Mouse (Mus musculus): ENCODE results near the gene Muc5b. TPM values are rescaled to one million over a fixed set of nuclear protein-coding genes. Genes with fewer than 3 reads are reported as not detected.

Gene Muc5b
- total and polyA plus RNA-seq, 2 experiments: not detected

GRCm38 (mm10) chr7:141902791-141903190 is 63.9 kb downstream of the Muc5b start:
- no peak for DNase-seq (ENCODE audit: extremely low read depth, low read depth, low spot score)
- no peaks in the 10 kb centered on the region for H3K36me3 ChIP-seq (ENCODE audit: control insufficient read depth, insufficient read depth, low read length)
- peak overlapping the region; percentile 20 for H3K27ac ChIP-seq (replicated peaks; ENCODE audit: insufficient read depth, low read depth, low read length)
- peak overlapping the region; percentile 44; the same call in 1 of the 2 replicates for H3K4me3 ChIP-seq (ENCODE audit: insufficient read depth, low read depth, low read length)
- peaks cover 28% of the 10 kb centered on the region; the same call in 1 of the 2 replicates for H3K79me2 ChIP-seq (ENCODE audit: control insufficient read depth, insufficient read depth, low read length)
- TF ChIP-seq CTCF (IDR thresholded peaks at IDR 0.05; ENCODE audit: low read depth, low read length) (no peak), POLR2A (IDR thresholded peaks at IDR 0.05; ENCODE audit: extremely low read depth, insufficient read depth, low read length) (no peak)
- 71% methylated on average over 4 of the region's 4 CpGs for WGBS
- H3K4me1 ChIP-seq (ENCODE audit: control insufficient read depth, insufficient read depth, low read length): peaks cover 18% of the 10 kb centered on the region
- peak overlapping the region; percentile 65 for H3K9ac ChIP-seq (ENCODE audit: low read depth, low read length)
- no peaks in the 10 kb centered on the region for H3K27me3 ChIP-seq (ENCODE audit: control insufficient read depth, insufficient read depth, low read length)

DNA sequence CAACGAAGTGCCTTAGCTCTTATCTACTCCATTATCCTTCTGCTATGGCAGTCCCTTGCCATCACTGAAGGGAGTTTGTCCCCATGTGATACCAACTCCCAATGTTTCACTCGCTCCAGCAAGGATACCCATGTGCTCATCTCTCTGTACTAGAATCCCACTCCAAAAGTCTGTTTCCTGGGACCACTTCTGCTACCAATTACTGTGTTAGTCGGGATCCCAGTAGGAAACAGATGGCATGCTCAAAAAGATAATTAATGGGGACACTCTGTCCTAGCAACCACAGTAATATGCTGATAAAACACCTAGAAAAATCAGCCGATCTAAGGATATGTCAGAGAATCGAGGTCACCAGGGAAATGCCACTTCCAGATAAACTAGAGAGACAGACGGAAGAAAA is 69.7 kb downstream of the Muc5b start:
- Histone ChIP-seq H3K27me3 (ENCODE audit: control insufficient read depth, insufficient read depth, low read length) (peaks cover 6% of the 10 kb centered on the region; the same call in 1 of the 2 replicates), H3K27ac (replicated peaks; ENCODE audit: insufficient read depth, low read depth, low read length) (no peak overlapping the region), H3K79me2 (ENCODE audit: control insufficient read depth, insufficient read depth, low read length) (no peaks in the 10 kb centered on the region), H3K36me3 (ENCODE audit: control insufficient read depth, insufficient read depth, low read length) (no peaks in the 10 kb centered on the region), H3K4me3 (ENCODE audit: insufficient read depth, low read depth, low read length) (no peak overlapping the region), H3K4me1 (ENCODE audit: control insufficient read depth, insufficient read depth, low read length) (no peaks in the 10 kb centered on the region), H3K9ac (ENCODE audit: low read depth, low read length) (no peak overlapping the region)
- TF ChIP-seq CTCF (IDR thresholded peaks at IDR 0.05; ENCODE audit: low read depth, low read length) (no peak), POLR2A (IDR thresholded peaks at IDR 0.05; ENCODE audit: extremely low read depth, insufficient read depth, low read length) (no peak)
- DNase-seq (ENCODE audit: extremely low read depth, low read depth, low spot score): no peak
- 76% methylated on average over 6 of the region's 6 CpGs for WGBS

DNA sequence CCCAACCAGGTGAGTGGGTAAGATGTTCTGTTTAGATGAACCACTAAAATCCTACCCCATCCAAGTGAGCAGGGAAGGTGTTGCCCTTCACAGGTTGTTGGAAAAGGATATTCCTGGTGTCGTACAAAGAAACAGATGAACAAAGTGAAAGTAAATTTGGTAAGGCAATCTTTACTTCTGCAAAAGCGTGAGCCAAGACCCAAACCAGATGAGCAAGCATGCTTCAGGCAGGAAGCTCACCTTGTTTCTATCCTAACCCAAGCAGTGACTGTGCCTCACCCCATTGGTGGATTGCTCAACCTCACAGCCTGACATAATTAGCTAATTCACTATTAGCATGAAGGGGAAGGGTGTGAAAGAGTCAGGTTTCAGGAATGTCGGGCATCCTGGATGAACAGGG is 72.4 kb downstream of the Muc5b start:
- WGBS: 70% methylated on average over 3 of the region's 3 CpGs
- no peak for DNase-seq (ENCODE audit: extremely low read depth, low read depth, low spot score)

DNA sequence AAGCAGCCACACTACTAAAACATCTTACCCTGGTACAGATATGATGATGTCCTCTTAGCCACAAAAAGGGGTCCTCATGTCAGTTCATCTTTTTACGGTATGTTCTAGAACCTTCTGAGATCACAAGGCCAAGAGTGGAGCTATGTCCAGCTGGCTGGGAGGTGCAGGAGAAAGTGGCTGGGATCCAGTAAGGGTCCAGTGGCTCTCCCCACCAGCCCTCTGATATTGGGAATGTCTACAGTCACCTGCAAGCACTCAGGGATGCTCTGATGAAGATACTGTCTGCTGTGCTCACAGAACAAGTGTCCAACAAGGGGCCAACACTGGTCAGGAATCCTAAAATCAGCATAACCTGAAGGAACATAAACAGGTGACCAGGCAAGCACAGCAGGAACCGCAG is 79.5 kb downstream of the Muc5b start, which contains the start of gene Tollip:
Tollip (minus strand) TSS at position 101 of the 400 bp plus-strand sequence.
- H3K36me3 ChIP-seq (ENCODE audit: control insufficient read depth, insufficient read depth, low read length): no peaks in the 10 kb centered on the region
- H3K27ac ChIP-seq (replicated peaks; ENCODE audit: insufficient read depth, low read depth, low read length): 0 out of 2 replicates have a peak within 1 kb of the TSS, but pooled peaks have one; percentile 10
- peaks cover 6% of the 10 kb centered on the region for H3K4me1 ChIP-seq (ENCODE audit: control insufficient read depth, insufficient read depth, low read length)
- WGBS: 88% methylated on average over 2 of the region's 2 CpGs
- TF ChIP-seq POLR2A (IDR thresholded peaks at IDR 0.05; ENCODE audit: extremely low read depth, insufficient read depth, low read length): no peak
- H3K4me3 ChIP-seq (ENCODE audit: insufficient read depth, low read depth, low read length): no peak within 1 kb of the TSS
- no peak within 1 kb of the TSS for H3K9ac ChIP-seq (ENCODE audit: low read depth, low read length)
- DNase-seq (ENCODE audit: extremely low read depth, low read depth, low spot score): no peak
- no peaks in the 10 kb centered on the region; the same call in 1 of the 2 replicates for H3K27me3 ChIP-seq (ENCODE audit: control insufficient read depth, insufficient read depth, low read length)
- H3K79me2 ChIP-seq (ENCODE audit: control insufficient read depth, insufficient read depth, low read length): no peaks in the 10 kb centered on the region

More for the DNA sequence above, 72.4 kb downstream of the Muc5b start:
- no peaks in the 10 kb centered on the region for H3K4me1 ChIP-seq (ENCODE audit: control insufficient read depth, insufficient read depth, low read length)
- H3K27ac ChIP-seq (replicated peaks; ENCODE audit: insufficient read depth, low read depth, low read length): no peak overlapping the region
- no peak for TF ChIP-seq POLR2A (IDR thresholded peaks at IDR 0.05; ENCODE audit: extremely low read depth, insufficient read depth, low read length)
- no peak for TF ChIP-seq CTCF (IDR thresholded peaks at IDR 0.05; ENCODE audit: low read depth, low read length)
- no peaks in the 10 kb centered on the region for H3K36me3 ChIP-seq (ENCODE audit: control insufficient read depth, insufficient read depth, low read length)
- H3K4me3 ChIP-seq (ENCODE audit: insufficient read depth, low read depth, low read length): no peak overlapping the region
- H3K9ac ChIP-seq (ENCODE audit: low read depth, low read length): no peak overlapping the region
- H3K27me3 ChIP-seq (ENCODE audit: control insufficient read depth, insufficient read depth, low read length): peaks cover 6% of the 10 kb centered on the region; the same call in 1 of the 2 replicates
- no peaks in the 10 kb centered on the region for H3K79me2 ChIP-seq (ENCODE audit: control insufficient read depth, insufficient read depth, low read length)

Other genes with a start within 250 kb of the Muc5b start
- gene Muc6, start 183.8 kb upstream of the Muc5b start, total RNA-seq (2014; rRNA removed): 0.07 TPM in 1 of 2 replicates, not detected in the other
- gene Muc6, start 183.8 kb upstream of the Muc5b start, polyA plus RNA-seq (2012; rRNA removed): not detected in 2 replicates
- gene Muc2, start 148.7 kb upstream of the Muc5b start, total RNA-seq (2014; rRNA removed): not detected in 2 replicates
- 2.4 and 3.7 TPM in 2 replicates for gene Muc2, start 148.7 kb upstream of the Muc5b start, polyA plus RNA-seq (2012; rRNA removed)
- gene Muc5ac, start 50.1 kb upstream of the Muc5b start, total RNA-seq (2014; rRNA removed): not detected in 2 replicates
- gene Muc5ac, start 50.1 kb upstream of the Muc5b start, polyA plus RNA-seq (2012; rRNA removed): 0.01 TPM in 1 of 2 replicates, not detected in the other
- gene Tollip, start 79.4 kb downstream of the Muc5b start, total RNA-seq (2014; rRNA removed): 25.9 and 32.3 TPM in 2 replicates
- gene Tollip, start 79.4 kb downstream of the Muc5b start, polyA plus RNA-seq (2012; rRNA removed): 48.2 and 51.6 TPM in 2 replicates
- 0.07 and 0.09 TPM in 2 replicates for gene Brsk2, start 110.7 kb downstream of the Muc5b start, total RNA-seq (2014; rRNA removed)
- not detected in 2 replicates for gene Brsk2, start 110.7 kb downstream of the Muc5b start, polyA plus RNA-seq (2012; rRNA removed)
- gene Mob2, start 222.0 kb downstream of the Muc5b start, total RNA-seq (2014; rRNA removed): 26.2 and 27.6 TPM in 2 replicates
- 24.0 and 26.4 TPM in 2 replicates for gene Mob2, start 222.0 kb downstream of the Muc5b start, polyA plus RNA-seq (2012; rRNA removed)